Mouse (Mus musculus) heart, postnatal 0 days (tissue): ENCODE data around the gene Ctla4. TPM values are rescaled to one million over a fixed set of nuclear protein-coding genes. Genes with fewer than 3 reads are reported as not detected.
A peak's percentile ranks its signal among the peaks of the same experiment; 100 is the strongest.

ENCODE experiments used
- ATAC-seq: fragments of 200-750 bp; cut with Nextera tagmentation; 2 replicates; pipeline ENCODE4 v1.8.0; 2017; ENCODE audit warnings: low read depth, moderate number of reproducible peaks, moderate library complexity; ENCODE audit not compliant: insufficient read depth
- DNase-seq: peaks from one replicate; pipeline ENCODE4 v3.0.0-alpha.2; 2016; ENCODE audit warnings: low spot score
- H3K27ac ChIP-seq: fragments of 300-500 bp; sonication (generic); 2 replicates; pipeline ENCODE4 v1.5.1; 2014; ENCODE audit warnings: low read depth, mild to moderate bottlenecking
- H3K27me3 ChIP-seq: fragments of 300-500 bp; sonication (generic); 2 replicates; pipeline ENCODE4 v1.6.1; 2014; ENCODE audit warnings: low read length, mixed read lengths; ENCODE audit not compliant: control insufficient read depth, insufficient read depth
- H3K36me3 ChIP-seq: fragments of 300-500 bp; sonication (generic); replicated peaks from 2 replicates; pipeline ENCODE4 v1.6.1; 2014; ENCODE audit warnings: low read length, mixed read lengths; ENCODE audit not compliant: control insufficient read depth, insufficient read depth
- H3K4me1 ChIP-seq: fragments of 300-500 bp; sonication (generic); 2 replicates; pipeline ENCODE4 v1.6.1; 2014; ENCODE audit warnings: antibody characterized with exemption; ENCODE audit not compliant: control insufficient read depth, insufficient read depth
- H3K4me2 ChIP-seq: fragments of 300-500 bp; sonication (generic); 2 replicates; pipeline ENCODE4 v1.6.1; 2014; ENCODE audit warnings: low read depth, mild to moderate bottlenecking, low read length, moderate library complexity
- H3K4me3 ChIP-seq: fragments of 300-500 bp; sonication (generic); 2 replicates; pipeline ENCODE4 v1.5.1; 2014; ENCODE audit warnings: low read depth, low read length
- H3K9ac ChIP-seq: fragments of 300-500 bp; sonication (generic); replicated peaks from 2 replicates; pipeline ENCODE4 v1.6.1; 2014; ENCODE audit warnings: low read depth, low read length, mixed read lengths
- H3K9me3 ChIP-seq: fragments of 300-500 bp; sonication (generic); replicated peaks from 2 replicates; pipeline ENCODE4 v1.6.1; 2016; ENCODE audit warnings: low read length; ENCODE audit not compliant: control insufficient read depth
- CTCF ChIP-seq: IDR thresholded peaks from 2 replicates; pipeline ENCODE4 v1.5.1; 2016; ENCODE audit warnings: antibody characterized with exemption, control low read depth, low read depth
- EP300 ChIP-seq: IDR thresholded peaks from 2 replicates; pipeline ENCODE4 v1.6.1; 2016; ENCODE audit warnings: antibody characterized with exemption, low read depth
- WGBS: fragments of 180-500 bp; shearing (Covaris S2); extraction: QIAGEN DNeasy Blood & Tissue Kit; methylation state at CpG from one replicate; pipeline ENCODE4 v1.1.7; 2014; 5-methylcytosine and 5-hydroxymethylcytosine counted together
- polyA plus RNA-seq: library from polyadenylated mRNA; unstranded; fragments of >200 nt; fragmentation: Nextera tagmentation; extraction: Ambion mirVana; gene quantifications from 2 replicates; pipeline ENCODE4 v1.2.1, GENCODE M21; 2015
- total RNA-seq: library from RNA; depleted of rRNA; stranded (reverse); fragments of >200 nt; gene quantifications from 2 replicates; pipeline ENCODE4 v1.2.3, GENCODE M21; 2014; ENCODE audit warnings: low replicate concordance

Ctla4 gene
- total and polyA plus RNA-seq, 2 experiments from 2014 or later = not detected

DNA sequence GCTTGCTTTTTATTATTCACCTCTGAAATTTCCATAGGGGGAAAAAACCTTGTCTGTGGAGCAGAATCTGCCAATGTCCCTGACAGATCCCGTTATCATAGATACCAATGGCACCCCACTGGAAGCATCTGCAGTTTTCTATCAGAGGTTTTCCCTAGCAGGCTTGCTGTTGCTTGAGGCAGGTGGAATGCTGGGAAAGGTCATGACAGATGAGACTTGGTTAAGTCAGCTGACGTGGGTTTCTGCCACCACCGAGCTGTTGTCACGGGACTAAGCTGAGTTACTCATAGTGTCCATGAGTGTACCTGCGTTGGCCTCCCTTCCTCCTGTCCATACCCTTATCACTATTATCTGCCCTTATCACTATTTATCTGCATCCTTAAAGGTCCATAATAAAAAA lies 32.8 kb upstream of the Ctla4 start:
- Histone ChIP-seq H3K4me2 (no peak overlapping the region), H3K9ac (no peak overlapping the region), H3K4me1 (peaks cover 33% of the 10 kb centered on the region), H3K9me3 (no peaks in the 10 kb centered on the region), H3K36me3 (no peaks in the 10 kb centered on the region), H3K27ac (no peak overlapping the region), H3K27me3 (no peaks in the 10 kb centered on the region), H3K4me3 (no peak overlapping the region)
- 84% methylated on average over 5 of the region's 5 CpGs for WGBS
- no peak; the same call in 1 of the 2 replicates for ATAC-seq
- no peak for TF ChIP-seq EP300
- no peak for TF ChIP-seq CTCF
- DNase-seq = no peak

DNA sequence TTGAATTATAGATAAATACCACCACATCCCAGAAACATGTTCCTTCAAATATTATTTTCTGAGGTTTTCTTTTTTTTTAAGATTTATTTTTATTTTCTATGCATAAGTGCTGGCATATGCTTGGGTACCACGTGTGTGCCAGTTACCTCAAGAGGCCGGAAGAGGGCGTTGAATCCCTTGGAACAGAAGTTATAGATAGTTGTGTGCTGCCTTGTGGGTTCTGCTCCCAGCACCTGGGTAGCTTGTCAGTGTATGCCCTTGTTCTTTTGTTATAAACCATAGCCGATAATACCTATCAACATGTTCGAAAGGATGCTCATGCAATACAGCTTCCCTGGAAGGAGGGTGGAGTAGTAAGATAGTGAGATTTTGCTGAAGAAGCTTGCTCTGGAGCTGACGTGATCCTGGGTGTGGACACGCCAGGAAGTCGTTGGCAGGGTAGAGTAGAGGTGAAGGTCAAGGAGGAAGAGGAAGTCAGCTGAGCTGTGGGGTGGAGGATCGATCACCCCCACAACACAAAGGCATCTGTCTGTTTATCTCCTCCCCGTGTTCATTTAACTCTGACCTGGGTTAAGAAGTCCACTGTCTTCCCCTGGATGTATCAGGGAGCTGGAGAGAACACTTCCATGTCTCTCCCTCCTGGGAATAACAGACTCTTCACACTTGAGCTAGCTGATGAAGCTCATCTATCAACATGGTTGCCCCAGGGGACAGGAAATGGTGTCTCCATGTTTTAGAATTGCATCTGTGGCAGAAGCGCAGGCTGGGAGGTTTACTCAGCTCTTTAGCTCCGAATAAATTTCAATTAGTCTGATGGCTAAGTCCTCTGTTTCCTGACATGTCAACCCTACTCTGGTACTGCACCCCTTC lies 29.2 kb upstream of the Ctla4 start:
- H3K4me2 ChIP-seq = no peak overlapping the region
- H3K27ac ChIP-seq = no peak overlapping the region
- 68% methylated on average over 12 of the region's 12 CpGs for WGBS
- no peaks in the 10 kb centered on the region for H3K27me3 ChIP-seq
- no peak overlapping the region for H3K9ac ChIP-seq
- DNase-seq (no peak), ATAC-seq (no peak)
- H3K36me3 ChIP-seq = no peaks in the 10 kb centered on the region
- H3K9me3 ChIP-seq = no peaks in the 10 kb centered on the region
- H3K4me3 ChIP-seq = no peak overlapping the region
- H3K4me1 ChIP-seq = peaks cover 26% of the 10 kb centered on the region
- TF ChIP-seq CTCF = no peak
- no peak for TF ChIP-seq EP300

DNA sequence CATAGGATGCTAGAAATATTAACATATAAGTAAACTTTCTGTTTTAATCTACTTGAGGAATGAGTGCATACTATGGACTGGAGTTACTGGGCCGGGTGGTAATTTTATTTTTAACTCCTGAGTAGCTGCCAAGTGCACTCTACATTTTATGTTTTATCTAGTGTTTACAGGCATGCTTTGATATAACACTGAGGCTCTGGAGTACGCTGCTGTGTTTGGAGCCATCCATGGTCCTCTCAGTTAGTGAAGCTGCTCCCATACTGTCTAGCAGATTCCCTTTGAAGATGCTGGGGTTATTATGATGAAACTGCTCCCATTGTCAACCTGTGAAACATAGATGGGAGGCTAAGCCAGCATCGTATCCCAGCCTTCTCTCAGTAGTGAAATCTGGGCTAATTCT lies 27.6 kb upstream of the Ctla4 start:
- H3K36me3 ChIP-seq = no peaks in the 10 kb centered on the region
- peak; percentile 42; the same call in 1 of the 2 replicates for ATAC-seq
- no peak overlapping the region for H3K9ac ChIP-seq
- peaks cover 15% of the 10 kb centered on the region for H3K4me1 ChIP-seq
- no peaks in the 10 kb centered on the region for H3K9me3 ChIP-seq
- H3K4me3 ChIP-seq = no peak overlapping the region
- WGBS = 20% methylated on average over 3 of the region's 3 CpGs
- DNase-seq = peak; percentile 66
- no peak for TF ChIP-seq CTCF
- no peak overlapping the region for H3K4me2 ChIP-seq
- H3K27me3 ChIP-seq = no peaks in the 10 kb centered on the region
- H3K27ac ChIP-seq = peak overlapping the region; percentile 31; the same call in 1 of the 2 replicates

DNA sequence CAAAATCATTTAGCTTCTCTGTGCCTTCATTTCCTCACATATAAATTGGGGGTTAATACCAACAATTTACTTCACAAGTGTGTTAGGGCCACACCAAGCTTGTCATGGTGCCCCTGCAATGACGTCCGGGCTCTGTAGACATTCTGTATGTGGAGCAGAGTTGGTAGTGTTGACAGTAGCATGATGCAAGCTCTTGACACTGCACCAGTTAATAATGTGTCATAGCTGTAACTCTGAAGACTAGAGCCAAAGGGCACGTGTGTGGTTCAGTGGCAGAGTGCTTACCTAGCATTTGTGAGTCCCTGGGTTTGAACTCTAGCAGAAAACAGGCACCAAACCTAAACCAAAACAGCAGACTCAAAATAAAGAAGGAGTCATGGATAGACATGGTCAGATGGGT lies 27.0 kb upstream of the Ctla4 start:
- Histone ChIP-seq H3K9ac (no peak overlapping the region), H3K36me3 (no peaks in the 10 kb centered on the region), H3K4me2 (no peak overlapping the region), H3K27ac (no peak overlapping the region; the same call in 1 of the 2 replicates), H3K27me3 (no peaks in the 10 kb centered on the region), H3K4me3 (no peak overlapping the region), H3K4me1 (peaks cover 15% of the 10 kb centered on the region), H3K9me3 (no peaks in the 10 kb centered on the region)
- WGBS = 43% methylated on average over 3 of the region's 3 CpGs
- ATAC-seq = no peak
- TF ChIP-seq CTCF (no peak), EP300 (no peak)
- DNase-seq = no peak

DNA sequence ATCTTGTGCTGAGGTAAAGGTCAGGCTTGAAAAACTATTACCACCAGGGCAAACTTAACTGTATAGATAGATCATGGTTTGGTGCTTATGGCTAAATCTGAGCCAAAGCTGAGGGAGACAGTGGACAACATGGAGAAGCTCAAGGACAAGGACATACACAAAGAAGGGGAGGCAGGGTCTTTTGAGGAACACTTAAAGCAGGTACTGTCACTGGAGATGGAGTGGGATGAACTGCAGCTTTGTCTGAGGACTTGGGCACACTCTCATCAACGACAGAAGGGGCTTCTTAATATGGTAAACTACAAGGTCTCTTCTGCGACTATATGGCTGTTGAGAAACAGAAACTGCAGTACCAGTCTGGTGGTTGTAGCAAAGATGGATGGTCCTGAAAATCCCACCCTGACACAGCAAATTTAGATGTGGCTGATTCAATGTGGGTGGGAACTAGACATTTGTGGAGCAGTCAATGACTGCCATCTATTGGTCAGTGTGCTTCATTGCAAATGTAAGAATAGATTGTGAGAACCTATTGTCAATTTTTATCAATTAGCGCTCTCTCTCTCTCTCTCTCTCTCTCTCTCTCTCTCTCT lies 26.3 kb upstream of the Ctla4 start:
- peak; percentile 93 for TF ChIP-seq CTCF
- TF ChIP-seq EP300 = peak; percentile 56; the same call in 1 of the 2 replicates
- no peaks in the 10 kb centered on the region for H3K27me3 ChIP-seq
- no peaks in the 10 kb centered on the region for H3K9me3 ChIP-seq
- peak overlapping the region; percentile 87; the same call in 1 of the 2 replicates for H3K27ac ChIP-seq
- peaks cover 15% of the 10 kb centered on the region for H3K4me1 ChIP-seq
- H3K36me3 ChIP-seq = no peaks in the 10 kb centered on the region
- DNase-seq (peak; percentile 76), ATAC-seq (peak; percentile 31; the same call in 1 of the 2 replicates)
- WGBS = 6% methylated on average over 3 of the region's 3 CpGs
- H3K9ac ChIP-seq = no peak overlapping the region
- peak overlapping the region; percentile 33 for H3K4me2 ChIP-seq
- no peak overlapping the region for H3K4me3 ChIP-seq
